Mouse (Mus musculus) E14TG2a.4 (cell line): ENCODE results near the gene Hdgfl2.

Experiments
- CTCF ChIP-seq: conservative IDR thresholded peaks from 2 replicates; pipeline ENCODE4 v1.5.1; 2014; ENCODE audit warnings: low read length
- NANOG ChIP-seq: IDR thresholded peaks from 2 replicates; pipeline ENCODE4 v1.6.1; 2014; ENCODE audit warnings: borderline replicate concordance, low read length, mixed read lengths

DNA sequence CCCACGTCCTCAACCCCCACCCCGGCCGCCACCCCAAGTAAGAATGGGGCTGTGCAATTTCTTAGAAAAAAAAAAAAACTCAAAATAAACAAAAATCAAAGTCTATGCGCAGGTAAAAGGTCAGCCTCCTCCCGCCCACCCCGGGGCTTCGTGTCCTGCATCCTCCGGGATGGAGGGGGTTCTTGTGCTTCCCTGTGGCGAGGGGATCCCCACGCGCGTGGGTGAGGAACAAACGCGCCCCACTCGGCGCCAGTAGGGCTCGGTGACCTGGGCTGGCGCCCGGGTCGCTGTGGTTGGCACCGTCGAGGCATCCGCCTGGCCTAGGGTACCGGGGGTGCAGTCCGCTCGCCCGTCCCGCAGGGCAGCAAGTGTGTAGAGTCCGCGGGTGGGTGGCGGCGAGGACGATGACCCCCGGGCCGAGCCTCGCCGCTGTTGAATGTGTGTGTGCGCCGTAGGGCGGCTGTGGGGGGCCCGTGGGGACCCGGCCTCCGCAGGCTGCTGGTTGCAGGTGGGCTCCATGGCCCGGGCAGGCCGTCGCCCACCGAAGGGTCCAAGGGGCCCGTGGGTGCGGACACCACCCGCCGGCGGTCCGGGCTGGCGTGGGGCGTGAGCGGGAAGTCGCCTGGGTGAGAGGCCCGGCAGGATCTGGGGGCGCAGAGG lies 44.4 kb downstream of the Hdgfl2 start:
- TF ChIP-seq CTCF: no peak
- TF ChIP-seq NANOG: no peak
